Mouse (Mus musculus) erythroblast, embryonic 14.5 days (primary cell): Measurements from ENCODE around the gene 1700067K01Rik.

Experiments used
- GATA1 ChIP-seq: IDR thresholded peaks from 2 replicates; pipeline ENCODE4 v1.6.1; 2012; ENCODE audit warnings: low read length, inconsistent platforms, mixed read lengths
- TAL1 ChIP-seq: IDR thresholded peaks from 3 replicates; pipeline ENCODE4 v1.6.1; 2012; ENCODE audit warnings: low read length, inconsistent platforms, mixed read lengths

DNA sequence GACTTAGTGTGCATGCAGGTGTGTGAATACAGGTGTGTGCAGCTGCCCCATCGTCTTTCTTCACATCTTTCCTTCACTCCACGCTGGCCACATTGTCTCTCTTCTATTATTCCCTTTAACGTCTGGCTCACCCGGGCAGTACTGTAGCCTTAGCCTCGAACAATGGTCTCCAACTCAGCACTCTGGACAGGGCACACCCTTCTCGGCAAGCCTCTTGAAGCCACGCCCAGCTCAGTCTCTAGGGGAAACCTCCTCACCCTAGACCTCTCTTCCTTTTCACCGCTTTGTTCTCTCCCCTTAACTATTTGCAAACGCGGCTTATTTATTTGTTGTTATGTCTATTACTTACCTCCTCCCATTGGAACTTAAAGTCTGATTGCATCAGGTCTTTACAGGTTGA is 26.1 kb downstream of the 1700067K01Rik start:
- no peak for TF ChIP-seq TAL1
- no peak for TF ChIP-seq GATA1
